Mouse (Mus musculus) layer of hippocampus, postnatal 14 days (tissue): Measurements from ENCODE around the gene Cit. TPM values are rescaled to one million over a fixed set of nuclear protein-coding genes. Genes with fewer than 3 reads are reported as not detected.

ENCODE experiments used
- DNase-seq, 2 experiments: peaks; one replicate each; pipeline ENCODE4 v3.0.0; 2021 to 2022; ENCODE audit warnings: low spot score in 2 of 2, mixed read lengths in 1 of 2
- total RNA-seq, 2 experiments: library from RNA; stranded (reverse); gene quantifications; 2 replicates each; pipeline ENCODE4 v1.2.3; 2021

Gene Cit
- total RNA-seq, 2 experiments from 2014 or later, result 44.1 to 78.4 TPM

DNA sequence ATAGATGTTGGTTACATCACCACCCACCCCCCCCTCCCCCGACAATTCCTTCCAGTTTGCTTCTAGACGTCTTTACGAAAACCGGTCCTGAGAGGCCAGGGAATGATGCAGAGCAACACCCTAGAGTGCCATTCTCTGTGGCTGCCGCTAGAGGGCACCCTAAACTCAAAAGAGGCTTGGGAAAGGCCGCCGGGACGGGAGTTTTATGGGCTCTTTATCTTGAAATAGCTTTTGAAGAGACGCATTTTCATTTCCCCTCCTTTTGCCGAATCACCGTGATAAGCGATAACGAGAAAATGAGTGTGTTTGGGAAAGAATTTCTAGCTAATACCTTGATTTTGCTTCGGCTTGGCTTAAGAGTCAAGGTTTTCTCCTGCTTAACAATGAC is 186.1 kb downstream of the Cit start:
- peak; percentile 57 to 79 for DNase-seq

DNA sequence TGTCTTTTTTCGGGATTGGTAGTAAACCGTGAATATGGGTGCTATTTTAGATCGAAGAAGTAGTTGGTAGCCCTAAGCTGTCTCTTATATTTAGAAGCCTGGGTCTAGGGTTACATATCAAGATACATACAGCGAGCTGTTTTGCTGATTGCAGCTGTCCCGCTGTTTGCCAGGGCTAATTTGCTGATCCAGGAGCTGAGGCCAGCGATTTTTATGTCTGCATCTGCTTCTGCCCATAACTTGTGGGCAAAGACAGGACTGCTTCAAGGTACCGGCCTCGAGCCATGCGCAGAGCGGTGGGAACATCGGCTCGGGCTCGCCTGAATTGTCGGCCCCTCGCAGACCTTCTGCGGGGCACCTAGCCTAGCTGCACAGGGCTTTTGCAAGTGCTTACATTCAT is 191.4 kb downstream of the Cit start:
- DNase-seq, result no peak

DNA sequence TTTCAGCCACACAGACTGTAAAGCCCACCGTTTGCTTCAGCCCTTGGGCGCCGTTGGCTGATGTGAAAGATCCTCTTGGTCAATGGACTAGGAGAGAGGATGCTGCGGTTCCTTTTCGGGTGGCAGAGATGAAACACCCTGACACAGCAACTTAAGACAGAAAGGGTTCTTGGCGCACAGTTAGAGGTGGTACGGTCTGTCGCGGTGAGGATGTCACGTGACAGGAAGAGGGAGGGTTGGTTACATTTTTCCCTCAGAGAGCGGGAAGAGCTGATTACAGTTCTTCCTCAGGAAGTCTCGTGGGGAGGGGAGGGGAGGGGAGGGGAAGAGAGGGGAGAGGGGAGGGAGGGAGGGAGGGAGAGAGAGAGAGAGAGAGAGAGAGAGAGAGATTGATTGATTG is 192.7 kb downstream of the Cit start:
- no peak for DNase-seq

DNA sequence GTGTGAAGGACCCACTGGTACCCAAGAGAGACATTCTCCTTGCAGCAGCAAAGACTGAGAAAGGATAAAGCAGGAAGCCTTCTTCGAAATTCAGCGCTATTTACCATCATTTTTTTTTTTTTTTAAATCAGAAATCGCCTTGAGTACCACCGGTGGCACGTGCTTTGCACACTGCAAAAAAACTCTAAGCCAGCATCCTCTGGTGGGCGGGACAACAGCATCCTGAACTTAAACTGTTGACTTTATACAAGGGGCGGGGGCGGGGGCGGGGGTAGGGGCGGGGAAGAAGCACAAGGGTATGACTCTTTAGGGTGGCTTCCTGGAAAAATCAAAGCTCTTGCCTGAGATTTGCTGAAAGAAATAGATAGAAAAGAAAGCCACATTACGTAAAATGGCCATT is 194.6 kb downstream of the Cit start:
- no peak for DNase-seq

DNA sequence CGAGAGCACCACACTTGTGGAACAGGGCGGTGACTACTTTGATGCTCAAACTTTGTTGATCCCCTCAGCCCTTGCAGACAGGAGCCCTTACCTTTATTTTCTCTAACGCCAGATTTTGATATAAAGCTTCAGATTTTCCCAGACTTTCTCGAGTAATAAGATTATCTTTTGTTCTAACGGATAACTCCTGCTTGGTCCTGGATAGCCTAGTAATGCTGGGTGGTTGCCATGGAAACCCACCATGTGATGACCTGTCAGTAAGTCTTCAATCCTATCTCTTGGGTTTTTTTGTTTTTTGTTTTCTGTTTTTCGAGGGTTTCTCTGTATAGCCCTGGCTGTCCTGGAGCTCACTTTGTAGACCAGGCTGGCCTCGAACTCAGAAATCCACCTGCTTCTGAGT is 197.2 kb downstream of the Cit start:
- no peak for DNase-seq

DNA sequence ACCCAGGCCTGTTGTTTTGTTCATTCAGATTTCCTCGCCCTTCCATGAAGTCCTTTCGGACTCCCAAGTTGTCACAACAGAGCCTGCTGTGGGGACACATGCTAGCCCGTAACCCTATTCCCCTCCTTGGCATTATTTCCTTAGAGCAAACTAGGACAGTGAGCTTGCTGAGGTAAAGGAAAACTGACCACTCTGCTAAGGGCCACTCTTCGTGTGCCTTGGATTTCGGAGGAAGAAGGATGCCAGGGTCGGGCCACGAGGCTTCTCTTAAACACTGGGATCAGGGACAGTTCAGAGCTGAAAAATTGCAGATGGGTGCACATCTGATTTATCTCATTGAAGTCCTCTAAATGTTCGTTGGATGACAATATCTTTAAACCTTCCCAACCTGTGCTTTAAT is 200.5 kb downstream of the Cit start:
- DNase-seq, result no peak

DNA sequence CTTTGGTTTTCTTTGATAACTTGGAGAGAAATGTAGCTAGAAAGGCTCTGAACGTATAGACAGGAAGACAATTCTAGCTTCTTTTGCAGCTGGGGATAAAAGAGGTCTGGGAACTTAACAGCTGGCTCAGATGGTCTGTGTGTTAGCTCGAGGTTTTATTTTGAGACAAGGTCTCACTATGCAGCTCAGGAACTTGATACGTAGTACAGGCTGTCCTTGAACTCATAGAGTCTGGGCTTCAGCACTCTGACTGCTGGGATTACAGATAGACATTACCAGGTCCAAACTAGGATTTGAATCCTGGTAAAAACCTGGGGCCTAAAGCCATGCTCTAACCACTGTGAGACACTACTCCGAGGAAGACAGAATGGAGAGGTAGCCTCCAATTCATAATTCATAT is 201.2 kb downstream of the Cit start:
- no peak for DNase-seq

DNA sequence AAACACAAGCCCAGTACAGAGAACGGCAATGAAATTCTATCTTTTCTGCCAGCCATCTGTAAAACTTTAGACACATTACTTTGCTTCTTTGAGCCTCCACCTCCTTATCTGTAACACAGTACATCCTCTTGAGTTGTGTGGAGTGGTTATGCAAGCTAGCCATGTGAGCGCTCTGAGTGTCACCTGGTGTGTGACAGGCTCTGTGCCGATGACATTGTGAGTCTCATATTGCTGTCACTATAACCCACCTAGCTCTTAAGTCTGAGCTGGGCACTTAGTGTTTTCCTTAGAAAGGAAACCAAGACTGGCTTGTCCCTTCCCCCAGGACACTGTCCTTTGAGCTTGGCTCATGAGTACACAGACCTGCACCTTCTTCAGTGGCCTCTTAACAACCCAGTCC is 203.2 kb downstream of the Cit start:
- DNase-seq, result no peak

DNA sequence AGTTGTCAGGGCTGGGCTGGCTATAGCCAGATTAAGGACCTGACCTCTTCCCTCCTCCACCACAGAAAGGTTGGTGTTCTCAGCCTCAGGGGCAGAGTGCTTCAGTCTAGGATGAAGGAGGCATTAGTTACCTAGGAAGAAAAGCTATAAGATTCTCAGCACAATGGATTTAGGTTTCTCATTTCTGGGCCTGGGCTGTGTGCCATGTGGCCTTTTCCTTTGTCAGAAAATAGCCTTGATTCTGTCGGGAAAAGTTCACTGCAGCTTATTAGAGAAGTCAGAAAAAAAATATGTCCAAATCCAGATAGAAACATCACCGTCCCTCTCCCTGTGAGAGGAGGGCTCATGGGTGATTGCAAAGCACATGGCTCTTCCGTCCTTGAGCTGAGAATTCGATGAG is 204.7 kb downstream of the Cit start:
- no peak for DNase-seq

DNA sequence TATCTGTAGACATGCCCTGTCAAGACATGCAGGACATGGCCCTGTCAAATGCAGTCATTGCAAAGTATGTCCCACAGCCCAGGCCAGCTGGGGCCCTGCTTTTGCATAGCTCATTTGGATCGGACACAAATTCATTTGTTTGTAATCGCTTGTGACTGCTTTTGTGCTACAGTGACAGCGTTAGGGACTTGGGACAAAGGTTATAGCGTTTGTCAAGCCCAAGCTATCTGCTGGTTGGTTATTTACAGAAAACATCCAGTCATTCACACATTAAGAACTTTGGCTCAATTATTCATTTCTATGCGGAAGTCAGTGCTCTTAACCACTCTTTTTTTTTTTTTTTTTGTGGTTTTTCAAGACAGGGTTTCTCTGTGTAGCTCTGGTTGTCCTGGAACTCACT is 207.1 kb downstream of the Cit start:
- no peak for DNase-seq

DNA sequence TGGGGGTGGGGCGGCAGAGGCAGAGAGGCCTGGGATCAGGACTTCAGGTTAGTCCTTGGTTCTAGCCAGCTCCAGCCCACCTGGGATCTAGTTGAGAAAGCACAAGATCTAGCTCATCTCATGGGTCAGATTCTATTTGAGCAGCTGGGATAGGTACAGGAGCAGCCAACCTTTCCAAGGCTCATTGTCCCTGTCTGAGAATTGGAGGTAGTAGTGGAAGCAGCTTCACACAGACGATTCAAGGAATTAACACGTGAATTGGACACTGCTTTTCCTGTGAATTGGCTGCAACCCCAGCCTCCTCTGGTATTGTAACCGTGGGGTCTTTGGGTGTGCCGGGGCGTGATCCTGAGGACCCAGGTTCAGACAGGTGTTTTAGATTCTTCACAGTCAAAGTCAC is 207.7 kb downstream of the Cit start:
- DNase-seq, result no peak

Other genes starting within 250 kb of the Cit start
- 10 to 100 TPM; 81.3 to 88.6 TPM for gene Rab35, start 213.4 kb upstream of the Cit start, total RNA-seq
- gene Bicdl1, start 113.7 kb upstream of the Cit start, total RNA-seq, result 10 to 100 TPM; 99.5 to 99.8 TPM
- gene Prkab1, start 179.2 kb downstream of the Cit start, total RNA-seq, result 10 to 100 TPM; 20.3 to 23.5 TPM
- not detected for gene Tmem233, start 238.0 kb downstream of the Cit start, total RNA-seq